Mouse (Mus musculus): ENCODE measurements around the gene Abat. TPM values are rescaled to one million over a fixed set of nuclear protein-coding genes. Genes with fewer than 3 reads are reported as not detected.
A peak's percentile ranks its signal among the peaks of the same experiment; 100 is the strongest.

Gene Abat
- polyA plus RNA-seq, 1 experiment from 2014 or later: 29.8 TPM

- 71% methylated on average over 7 of the region's 7 CpGs for WGBS
- ATAC-seq (ENCODE audit: insufficient read depth, low FRiP score): no peak
- Histone ChIP-seq H3K27me3 (ENCODE audit: control insufficient read depth, insufficient read depth, low read length) (no peaks in the 10 kb centered on the region), H3K9me3 (replicated peaks; ENCODE audit: control insufficient read depth, low read length) (no peaks in the 10 kb centered on the region), H3K4me3 (replicated peaks; ENCODE audit: low read length) (no peak overlapping the region), H3K36me3 (ENCODE audit: control insufficient read depth, insufficient read depth, low read length) (no peaks in the 10 kb centered on the region), H3K27ac (ENCODE audit: low read length) (peak overlapping the region; percentile 31; the same call in 1 of the 2 replicates), H3K4me2 (ENCODE audit: low read depth, low read length) (no peak overlapping the region), H3K9ac (ENCODE audit: low read length) (0 out of 2 replicates have a peak overlapping the region, but pooled peaks have one; percentile 34), H3K4me1 (ENCODE audit: control insufficient read depth, insufficient read depth, low read length) (peaks cover 47% of the 10 kb centered on the region)
Measured at GRCm38 (mm10) chr16:8667261-8667660, 154.0 kb downstream of the Abat start.

GRCm38 (mm10) chr16:8667814-8668213 is 154.6 kb downstream of the Abat start:
- Histone ChIP-seq H3K4me1 (ENCODE audit: control insufficient read depth, insufficient read depth, low read length) (peaks cover 47% of the 10 kb centered on the region), H3K9me3 (replicated peaks; ENCODE audit: control insufficient read depth, low read length) (no peaks in the 10 kb centered on the region), H3K4me3 (replicated peaks; ENCODE audit: low read length) (no peak overlapping the region), H3K27ac (ENCODE audit: low read length) (peak overlapping the region; percentile 29; the same call in 1 of the 2 replicates), H3K27me3 (ENCODE audit: control insufficient read depth, insufficient read depth, low read length) (no peaks in the 10 kb centered on the region), H3K4me2 (ENCODE audit: low read depth, low read length) (no peak overlapping the region), H3K9ac (ENCODE audit: low read length) (peak overlapping the region; percentile 34; the same call in 1 of the 2 replicates), H3K36me3 (ENCODE audit: control insufficient read depth, insufficient read depth, low read length) (no peaks in the 10 kb centered on the region)
- WGBS: 57% methylated on average over 4 of the region's 4 CpGs
- ATAC-seq (ENCODE audit: insufficient read depth, low FRiP score): no peak

GRCm38 (mm10) chr16:8668386-8668785 is 155.2 kb downstream of the Abat start:
- Histone ChIP-seq H3K36me3 (ENCODE audit: control insufficient read depth, insufficient read depth, low read length) (no peaks in the 10 kb centered on the region), H3K4me3 (replicated peaks; ENCODE audit: low read length) (no peak overlapping the region), H3K9me3 (replicated peaks; ENCODE audit: control insufficient read depth, low read length) (no peaks in the 10 kb centered on the region), H3K27me3 (ENCODE audit: control insufficient read depth, insufficient read depth, low read length) (no peaks in the 10 kb centered on the region), H3K9ac (ENCODE audit: low read length) (no peak overlapping the region), H3K4me2 (ENCODE audit: low read depth, low read length) (no peak overlapping the region), H3K4me1 (ENCODE audit: control insufficient read depth, insufficient read depth, low read length) (peaks cover 47% of the 10 kb centered on the region), H3K27ac (ENCODE audit: low read length) (no peak overlapping the region)
- no peak for ATAC-seq (ENCODE audit: insufficient read depth, low FRiP score)
- 68% methylated on average over 2 of the region's 2 CpGs for WGBS

- Histone ChIP-seq H3K4me1 (ENCODE audit: control insufficient read depth, insufficient read depth, low read length) (peaks cover 47% of the 10 kb centered on the region), H3K36me3 (ENCODE audit: control insufficient read depth, insufficient read depth, low read length) (no peaks in the 10 kb centered on the region), H3K27me3 (ENCODE audit: control insufficient read depth, insufficient read depth, low read length) (no peaks in the 10 kb centered on the region), H3K4me3 (replicated peaks; ENCODE audit: low read length) (0 out of 2 replicates have a peak overlapping the region, but pooled peaks have one; percentile 5), H3K27ac (ENCODE audit: low read length) (peak overlapping the region; percentile 12; the same call in 1 of the 2 replicates), H3K9ac (ENCODE audit: low read length) (peak overlapping the region; percentile 55), H3K4me2 (ENCODE audit: low read depth, low read length) (peak overlapping the region; percentile 73), H3K9me3 (replicated peaks; ENCODE audit: control insufficient read depth, low read length) (no peaks in the 10 kb centered on the region)
- WGBS: 62% methylated on average over 5 of the region's 5 CpGs
- ATAC-seq (ENCODE audit: insufficient read depth, low FRiP score): no peak
Measured at GRCm38 (mm10) chr16:8669432-8669831, 156.2 kb downstream of the Abat start.

GRCm38 (mm10) chr16:8670041-8671035 is 157.1 kb downstream of the Abat start:
- peak overlapping the region; percentile 77 for H3K4me3 ChIP-seq (replicated peaks; ENCODE audit: low read length)
- 13% methylated on average over 15 of the region's 15 CpGs for WGBS
- H3K4me2 ChIP-seq (ENCODE audit: low read depth, low read length): peak overlapping the region; percentile 73
- no peak overlapping the region for H3K27ac ChIP-seq (ENCODE audit: low read length)
- H3K9me3 ChIP-seq (replicated peaks; ENCODE audit: control insufficient read depth, low read length): no peaks in the 10 kb centered on the region
- H3K9ac ChIP-seq (ENCODE audit: low read length): peak overlapping the region; percentile 75
- H3K36me3 ChIP-seq (ENCODE audit: control insufficient read depth, insufficient read depth, low read length): no peaks in the 10 kb centered on the region
- 0 out of 2 replicates have a peak, but pooled peaks have one; percentile 1 for ATAC-seq (ENCODE audit: insufficient read depth, low FRiP score)
- no peaks in the 10 kb centered on the region for H3K27me3 ChIP-seq (ENCODE audit: control insufficient read depth, insufficient read depth, low read length)
- H3K4me1 ChIP-seq (ENCODE audit: control insufficient read depth, insufficient read depth, low read length): peaks cover 47% of the 10 kb centered on the region

Small RNA genes within 50 kb of the gene (microRNA-seq; reads per million reads assigned to microRNA genes)
- not detected for gene Gm22137

Other genes starting within 250 kb of the Abat start
- not detected in 2 replicates for gene Tmem114, start 88.3 kb upstream of the Abat start, polyA plus RNA-seq (2015; fragmentation: Nextera tagmentation; extraction: Ambion mirVana)
- 14.6 and 18.7 TPM in 2 replicates for gene Mettl22, start 42.6 kb upstream of the Abat start, polyA plus RNA-seq (2015; fragmentation: Nextera tagmentation; extraction: Ambion mirVana)
- 63.4 and 72.6 TPM in 2 replicates for gene Pmm2, start 124.2 kb downstream of the Abat start, polyA plus RNA-seq (2015; fragmentation: Nextera tagmentation; extraction: Ambion mirVana)
- gene Tmem186, start 124.3 kb downstream of the Abat start, polyA plus RNA-seq (2015; fragmentation: Nextera tagmentation; extraction: Ambion mirVana): 19.7 and 20.3 TPM in 2 replicates
- 89.9 and 92.1 TPM in 2 replicates for gene Carhsp1, start 158.7 kb downstream of the Abat start, polyA plus RNA-seq (2015; fragmentation: Nextera tagmentation; extraction: Ambion mirVana)
- gene Gm5767, start 167.3 kb downstream of the Abat start, polyA plus RNA-seq (2015; fragmentation: Nextera tagmentation; extraction: Ambion mirVana): not detected in 2 replicates